Mouse (Mus musculus) megakaryocyte, embryonic 14.5 days (primary cell): Measurements from ENCODE around the gene Cd300a. TPM values are rescaled to one million over a fixed set of nuclear protein-coding genes. Genes with fewer than 3 reads are reported as not detected.
"Not testable (repeated sequence)": the region's sequence is repeated elsewhere in the genome, so short reads cannot be mapped to it uniquely, and the experiment has no call there.

Experiments used
- H3K27me3 ChIP-seq: replicated peaks from 2 replicates; pipeline ENCODE3; 2012; ENCODE audit warnings: inconsistent platforms
- H3K36me3 ChIP-seq: replicated peaks from 2 replicates; pipeline ENCODE3; 2012; ENCODE audit warnings: low read length, inconsistent platforms, mixed read lengths
- H3K4me1 ChIP-seq: 2 replicates; pipeline ENCODE4 v1.6.1; 2012; ENCODE audit warnings: inconsistent platforms
- H3K4me3 ChIP-seq: replicated peaks from 2 replicates; pipeline ENCODE3; 2012; ENCODE audit warnings: moderate library complexity, mild to moderate bottlenecking, inconsistent platforms
- H3K9me3 ChIP-seq: 2 replicates; pipeline ENCODE4 v1.6.1; 2012; ENCODE audit warnings: inconsistent platforms
- FLI1 ChIP-seq: IDR thresholded peaks from 2 replicates; pipeline ENCODE4 v1.6.1; 2012; ENCODE audit warnings: low read length, inconsistent platforms, mixed read lengths
- GATA1 ChIP-seq: IDR thresholded peaks from 3 replicates; pipeline ENCODE4 v1.6.1; 2012; ENCODE audit warnings: mixed read lengths, low read length, inconsistent platforms, borderline replicate concordance
- polyA plus RNA-seq: library from polyadenylated mRNA; stranded (reverse); fragments of >175 nt; gene quantifications from 2 replicates; pipeline ENCODE4 v1.2.3, GENCODE M21; 2012; ENCODE audit warnings: low replicate concordance; ENCODE audit not compliant: insufficient read depth

Gene Cd300a
- polyA plus RNA-seq, 1 experiment = 3.4 TPM

DNA sequence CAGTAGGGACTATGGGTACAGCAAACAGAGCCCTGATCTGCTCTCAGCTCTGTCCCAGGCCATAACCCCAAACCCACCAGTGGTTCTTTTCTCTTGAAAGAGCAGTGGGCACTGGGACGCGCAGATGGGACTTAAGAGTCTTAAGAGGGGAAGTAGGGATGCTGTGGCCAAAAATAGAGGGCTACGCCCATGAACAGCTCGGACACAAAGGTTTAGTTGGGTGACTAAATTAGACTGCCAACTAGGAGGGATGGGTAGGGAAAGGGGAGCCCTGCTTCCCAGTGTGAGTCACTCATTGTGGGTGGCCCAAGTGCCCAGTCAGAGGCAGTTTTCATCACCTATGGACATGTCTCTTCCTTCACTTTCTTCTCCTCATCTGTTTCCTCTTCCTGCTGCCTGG is 13.4 kb downstream of the Cd300a start:
- no peaks in the 10 kb centered on the region for H3K27me3 ChIP-seq
- H3K9me3 ChIP-seq = no peaks in the 10 kb centered on the region
- peaks cover 87% of the 10 kb centered on the region for H3K4me1 ChIP-seq
- no peak for TF ChIP-seq GATA1
- no peak for TF ChIP-seq FLI1
- H3K36me3 ChIP-seq = peaks cover 76% of the 10 kb centered on the region
- H3K4me3 ChIP-seq = peak overlapping the region; percentile 5

DNA sequence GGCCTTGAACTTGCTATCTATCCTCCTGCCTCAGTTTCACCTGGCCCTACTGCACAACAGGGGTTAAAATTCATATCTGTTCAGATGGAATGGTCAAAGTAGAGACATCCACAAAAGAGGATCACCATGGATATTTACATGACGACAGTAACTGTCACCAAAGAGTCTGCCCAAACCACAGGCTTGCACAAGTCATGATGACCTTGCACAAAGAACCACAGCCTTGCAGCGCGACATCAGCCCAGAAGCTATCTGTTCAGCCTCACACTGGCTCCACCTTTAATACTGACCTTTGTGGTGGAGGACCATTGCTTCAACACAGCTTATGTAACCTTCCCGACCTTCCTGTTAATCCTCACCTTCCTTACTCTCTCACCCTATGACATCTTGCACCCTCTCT is 17.7 kb downstream of the Cd300a start:
- Histone ChIP-seq H3K4me3 (peak overlapping the region; percentile 71), H3K4me1 (peaks cover 88% of the 10 kb centered on the region), H3K27me3 (no peaks in the 10 kb centered on the region), H3K9me3 (no peaks in the 10 kb centered on the region), H3K36me3 (peaks cover 44% of the 10 kb centered on the region)
- TF ChIP-seq FLI1 (no peak), GATA1 (peak; percentile 80; the same call in 2 of the 3 replicates)

DNA sequence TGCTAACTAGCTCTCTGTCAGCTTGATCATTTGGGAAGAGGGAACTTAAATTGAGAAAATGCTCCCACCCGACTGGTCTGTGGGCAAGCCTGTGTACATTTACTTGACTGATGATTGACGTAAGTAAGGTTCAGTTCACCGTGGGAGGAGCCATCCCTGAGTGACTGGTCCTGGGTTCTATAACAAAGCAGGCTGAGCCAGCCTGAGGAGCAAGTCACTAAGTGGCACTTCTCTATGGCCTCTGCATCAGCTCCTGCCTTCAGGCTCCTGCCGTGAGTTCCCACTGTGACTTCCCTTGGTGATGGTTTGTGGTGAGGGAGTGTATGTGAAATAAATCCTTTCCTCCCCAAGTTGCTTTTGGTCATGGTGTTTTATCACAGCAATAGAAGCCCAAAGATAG is 18.2 kb downstream of the Cd300a start:
- TF ChIP-seq FLI1 = no peak
- TF ChIP-seq GATA1 = no peak
- Histone ChIP-seq H3K36me3 (peaks cover 39% of the 10 kb centered on the region), H3K27me3 (no peaks in the 10 kb centered on the region), H3K4me3 (peak overlapping the region; percentile 42), H3K4me1 (peaks cover 89% of the 10 kb centered on the region), H3K9me3 (no peaks in the 10 kb centered on the region)

GRCm38 (mm10) chr11:114909538-114909937 is 19.7 kb downstream of the Cd300a start:
- Histone ChIP-seq H3K36me3 (peaks cover 27% of the 10 kb centered on the region), H3K4me1 (peaks cover 91% of the 10 kb centered on the region)
- not testable (repeated sequence) for H3K4me3 ChIP-seq, H3K9me3 ChIP-seq, H3K27me3 ChIP-seq

- TF ChIP-seq GATA1 (no peak), FLI1 (no peak)
- H3K4me1 ChIP-seq = peaks cover 88% of the 10 kb centered on the region
Measured at GRCm38 (mm10) chr11:114912847-114913246, 23.0 kb downstream of the Cd300a start.

DNA sequence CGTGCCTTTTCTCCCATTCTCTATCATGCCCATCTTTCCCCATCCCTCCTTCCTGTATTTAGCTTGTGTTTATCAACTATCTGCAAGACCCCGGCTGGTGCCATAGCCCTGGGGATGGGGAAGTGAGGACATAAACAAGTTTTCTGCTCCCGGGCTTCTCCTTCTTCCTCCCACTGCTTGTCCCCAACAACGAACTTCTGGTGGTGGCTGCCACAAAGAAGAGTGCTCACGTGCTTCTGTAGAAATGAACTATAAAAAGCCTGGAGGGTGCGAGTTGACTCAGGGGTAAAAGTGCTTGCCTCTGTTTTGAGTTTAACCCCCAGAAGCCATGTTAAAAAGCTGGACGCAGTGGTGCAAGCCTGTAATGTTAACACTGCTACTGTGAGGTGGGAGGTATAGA is 25.1 kb downstream of the Cd300a start:
- no peak overlapping the region for H3K4me3 ChIP-seq
- no peaks in the 10 kb centered on the region for H3K27me3 ChIP-seq
- H3K4me1 ChIP-seq = peaks cover 70% of the 10 kb centered on the region
- H3K36me3 ChIP-seq = peaks cover 13% of the 10 kb centered on the region
- H3K9me3 ChIP-seq = peaks cover 11% of the 10 kb centered on the region
- no peak for TF ChIP-seq FLI1
- TF ChIP-seq GATA1 = no peak

More at GRCm38 (mm10) chr11:114912847-114913246, 23.0 kb downstream of the Cd300a start:
- Histone ChIP-seq H3K27me3 (no peaks in the 10 kb centered on the region), H3K4me3 (peak overlapping the region; percentile 82), H3K9me3 (no peaks in the 10 kb centered on the region), H3K36me3 (peaks cover 16% of the 10 kb centered on the region)

DNA sequence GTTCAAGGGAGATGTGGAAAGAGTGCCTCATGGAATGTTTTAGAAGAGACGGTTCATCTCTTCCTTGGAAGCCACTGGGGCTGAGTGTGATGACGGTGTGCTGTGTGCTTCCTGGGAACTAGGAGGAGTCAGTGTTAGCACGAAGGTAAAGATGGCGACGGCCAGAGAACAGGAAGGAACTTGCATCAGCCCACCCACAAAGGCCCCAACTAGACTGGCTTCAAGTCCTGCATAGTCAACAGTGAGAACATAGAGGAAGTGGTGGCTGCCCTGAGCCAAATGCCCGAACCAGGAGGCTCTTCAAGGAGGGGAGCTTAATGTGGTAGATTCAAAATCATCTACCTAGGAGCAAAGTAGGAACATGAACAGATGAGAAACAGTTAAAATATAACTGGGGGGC is 27.3 kb downstream of the Cd300a start:
- peak overlapping the region; percentile 17 for H3K4me3 ChIP-seq
- H3K27me3 ChIP-seq = peaks cover 1% of the 10 kb centered on the region
- H3K36me3 ChIP-seq = peaks cover 13% of the 10 kb centered on the region
- H3K9me3 ChIP-seq = peaks cover 11% of the 10 kb centered on the region
- H3K4me1 ChIP-seq = peaks cover 60% of the 10 kb centered on the region
- TF ChIP-seq FLI1 (no peak), GATA1 (no peak)

DNA sequence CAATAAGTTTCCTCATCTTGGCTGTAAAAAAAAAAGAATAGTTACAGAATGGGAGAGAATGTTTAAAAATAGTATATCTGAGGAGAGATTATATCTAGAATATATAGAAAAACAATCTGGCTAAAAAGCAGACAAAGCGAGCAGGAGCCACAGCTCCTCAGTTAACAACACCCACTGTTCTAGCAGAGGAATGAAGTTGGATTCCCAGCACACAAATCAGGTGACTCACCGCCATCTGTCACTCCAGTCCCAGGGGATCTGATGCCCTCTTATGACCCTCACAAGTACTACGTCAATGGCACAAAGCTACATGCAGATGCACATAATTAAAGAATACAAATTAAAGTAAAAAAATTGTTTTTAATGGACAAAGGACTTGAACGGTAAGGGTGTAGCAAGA is 32.6 kb downstream of the Cd300a start:
- TF ChIP-seq FLI1 (no peak), GATA1 (no peak)
- peaks cover 21% of the 10 kb centered on the region for H3K9me3 ChIP-seq
- no peak overlapping the region for H3K4me3 ChIP-seq
- H3K4me1 ChIP-seq = peaks cover 46% of the 10 kb centered on the region
- H3K36me3 ChIP-seq = peaks cover 44% of the 10 kb centered on the region
- H3K27me3 ChIP-seq = peaks cover 6% of the 10 kb centered on the region

DNA sequence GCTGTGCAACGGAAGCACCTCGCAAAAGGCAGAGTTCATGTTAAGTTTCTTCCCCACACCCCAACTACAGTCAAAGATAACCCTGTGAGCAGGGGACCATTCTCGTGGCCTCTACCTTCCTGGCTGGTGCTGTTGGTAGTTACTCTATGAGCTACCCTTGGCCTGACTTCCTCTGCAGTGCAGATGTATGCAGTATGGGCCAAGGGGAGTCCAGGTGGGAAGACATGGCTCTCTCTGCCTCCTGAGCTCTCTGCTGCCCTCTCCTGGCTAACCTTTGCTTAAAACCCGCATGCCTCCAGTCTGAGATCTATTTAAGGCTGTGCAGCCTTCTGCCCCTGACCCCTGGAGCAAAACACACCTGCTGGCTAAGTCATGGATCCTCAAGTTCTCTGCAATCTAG is 34.1 kb downstream of the Cd300a start:
- TF ChIP-seq FLI1 (no peak), GATA1 (no peak)
- Histone ChIP-seq H3K4me3 (no peak overlapping the region), H3K4me1 (peaks cover 61% of the 10 kb centered on the region), H3K36me3 (peaks cover 51% of the 10 kb centered on the region), H3K27me3 (peaks cover 6% of the 10 kb centered on the region), H3K9me3 (peaks cover 19% of the 10 kb centered on the region)

DNA sequence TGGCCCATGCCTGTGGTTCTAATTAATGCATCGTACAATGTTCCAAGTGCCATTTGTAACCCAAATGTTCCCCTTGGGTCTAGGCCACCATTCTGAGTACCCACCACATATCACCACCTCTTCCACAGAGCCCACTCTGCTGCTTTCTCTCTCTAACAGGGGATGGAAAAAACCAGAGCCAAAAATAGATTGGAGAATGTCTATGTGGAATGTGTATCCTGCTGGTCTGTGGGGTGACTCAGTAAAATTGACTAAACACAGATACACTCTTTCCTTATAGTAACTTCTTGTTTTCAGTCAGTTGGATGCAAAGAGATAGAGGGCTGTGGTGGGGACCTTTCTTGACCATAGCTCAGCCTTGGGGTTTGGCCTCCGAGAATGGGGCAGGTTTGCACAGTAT is 39.7 kb downstream of the Cd300a start:
- no peak for TF ChIP-seq FLI1
- no peak for TF ChIP-seq GATA1
- peaks cover 94% of the 10 kb centered on the region for H3K4me1 ChIP-seq
- peak overlapping the region; percentile 73 for H3K4me3 ChIP-seq
- H3K9me3 ChIP-seq = no peaks in the 10 kb centered on the region
- peaks cover 26% of the 10 kb centered on the region for H3K36me3 ChIP-seq
- H3K27me3 ChIP-seq = peaks cover 7% of the 10 kb centered on the region

GRCm38 (mm10) chr11:114931041-114931440 is 41.2 kb downstream of the Cd300a start:
- Histone ChIP-seq H3K9me3 (peaks cover 3% of the 10 kb centered on the region), H3K36me3 (peaks cover 12% of the 10 kb centered on the region), H3K4me3 (peak overlapping the region; percentile 76), H3K27me3 (peaks cover 12% of the 10 kb centered on the region), H3K4me1 (peaks cover 94% of the 10 kb centered on the region)
- TF ChIP-seq GATA1 (no peak), FLI1 (no peak)
